Mouse (Mus musculus): ENCODE measurements around the gene 1700019A02Rik. TPM values are rescaled to one million over a fixed set of nuclear protein-coding genes. Genes with fewer than 3 reads are reported as not detected.
A peak's percentile ranks its signal among the peaks of the same experiment; 100 is the strongest.

Gene 1700019A02Rik
- total RNA-seq (2014; rRNA removed) (not detected in 2 replicates), polyA plus RNA-seq (2015; fragmentation: Nextera tagmentation; extraction: Ambion mirVana) (not detected in 2 replicates)

- Histone ChIP-seq H3K9ac (no peak within 1 kb of the TSS), H3K27ac (ENCODE audit: low read depth, low read length) (no peak within 1 kb of the TSS), H3K27me3 (ENCODE audit: insufficient read depth, low read length) (no peaks in the 10 kb centered on the region), H3K4me1 (ENCODE audit: insufficient read depth) (no peaks in the 10 kb centered on the region), H3K4me2 (ENCODE audit: low read depth) (no peak within 1 kb of the TSS), H3K36me3 (ENCODE audit: insufficient read depth) (no peaks in the 10 kb centered on the region), H3K9me3 (ENCODE audit: low read length) (no peaks in the 10 kb centered on the region), H3K4me3 (ENCODE audit: low read depth, low read length) (no peak within 1 kb of the TSS)
- 96% methylated on average over 8 of the region's 8 CpGs for WGBS
- TF ChIP-seq CTCF (IDR thresholded peaks at IDR 0.05; ENCODE audit: low read depth), result no peak
- no peak for ATAC-seq
- DNase-seq, result no peak
These were observed at the start of gene 1700019A02Rik for GRCm38 (mm10) chr1:53187536-53187935. 1700019A02Rik (minus strand) TSS chr1:53187636.

- DNase-seq (no peak), ATAC-seq (no peak)
- H3K4me2 ChIP-seq (ENCODE audit: low read depth), result no peak overlapping the region
- TF ChIP-seq CTCF (IDR thresholded peaks at IDR 0.05; ENCODE audit: low read depth), result no peak
- H3K4me3 ChIP-seq (ENCODE audit: low read depth, low read length), result no peak overlapping the region
- no peak overlapping the region for H3K27ac ChIP-seq (ENCODE audit: low read depth, low read length)
- 29% methylated on average over 1 of the region's 1 CpGs for WGBS
- no peaks in the 10 kb centered on the region for H3K27me3 ChIP-seq (ENCODE audit: insufficient read depth, low read length)
- H3K9me3 ChIP-seq (ENCODE audit: low read length), result no peaks in the 10 kb centered on the region
- no peaks in the 10 kb centered on the region for H3K36me3 ChIP-seq (ENCODE audit: insufficient read depth)
- H3K4me1 ChIP-seq (ENCODE audit: insufficient read depth), result no peaks in the 10 kb centered on the region
- H3K9ac ChIP-seq, result no peak overlapping the region
These were observed 38.6 kb upstream of the 1700019A02Rik start for GRCm38 (mm10) chr1:53226063-53226462.

GRCm38 (mm10) chr1:53225616-53226015 is 38.2 kb upstream of the 1700019A02Rik start:
- no peaks in the 10 kb centered on the region for H3K9me3 ChIP-seq (ENCODE audit: low read length)
- WGBS, result 82% methylated on average over 3 of the region's 3 CpGs
- no peak overlapping the region for H3K9ac ChIP-seq
- no peak overlapping the region for H3K4me3 ChIP-seq (ENCODE audit: low read depth, low read length)
- ATAC-seq (no peak; the same call in 1 of the 2 replicates), DNase-seq (no peak)
- no peaks in the 10 kb centered on the region for H3K27me3 ChIP-seq (ENCODE audit: insufficient read depth, low read length)
- TF ChIP-seq CTCF (IDR thresholded peaks at IDR 0.05; ENCODE audit: low read depth), result no peak
- H3K27ac ChIP-seq (ENCODE audit: low read depth, low read length), result no peak overlapping the region
- no peaks in the 10 kb centered on the region for H3K36me3 ChIP-seq (ENCODE audit: insufficient read depth)
- no peaks in the 10 kb centered on the region for H3K4me1 ChIP-seq (ENCODE audit: insufficient read depth)
- H3K4me2 ChIP-seq (ENCODE audit: low read depth), result no peak overlapping the region

GRCm38 (mm10) chr1:53224775-53225174 is 37.3 kb upstream of the 1700019A02Rik start:
- DNase-seq, result no peak
- H3K36me3 ChIP-seq (ENCODE audit: insufficient read depth), result no peaks in the 10 kb centered on the region
- no peak overlapping the region for H3K4me2 ChIP-seq (ENCODE audit: low read depth)
- no peak overlapping the region for H3K27ac ChIP-seq (ENCODE audit: low read depth, low read length)
- no peaks in the 10 kb centered on the region for H3K9me3 ChIP-seq (ENCODE audit: low read length)
- ATAC-seq, result peak; percentile 61
- H3K27me3 ChIP-seq (ENCODE audit: insufficient read depth, low read length), result no peaks in the 10 kb centered on the region
- 70% methylated on average over 1 of the region's 1 CpGs for WGBS
- H3K9ac ChIP-seq, result no peak overlapping the region
- no peak for TF ChIP-seq CTCF (IDR thresholded peaks at IDR 0.05; ENCODE audit: low read depth)
- no peaks in the 10 kb centered on the region for H3K4me1 ChIP-seq (ENCODE audit: insufficient read depth)
- no peak overlapping the region for H3K4me3 ChIP-seq (ENCODE audit: low read depth, low read length)

- Histone ChIP-seq H3K4me3 (ENCODE audit: low read depth, low read length) (no peak overlapping the region), H3K4me1 (ENCODE audit: insufficient read depth) (no peaks in the 10 kb centered on the region), H3K27ac (ENCODE audit: low read depth, low read length) (no peak overlapping the region), H3K4me2 (ENCODE audit: low read depth) (no peak overlapping the region), H3K27me3 (ENCODE audit: insufficient read depth, low read length) (no peaks in the 10 kb centered on the region), H3K9ac (no peak overlapping the region), H3K36me3 (ENCODE audit: insufficient read depth) (no peaks in the 10 kb centered on the region), H3K9me3 (ENCODE audit: low read length) (no peaks in the 10 kb centered on the region)
- no peak for ATAC-seq
- no peak for DNase-seq
- TF ChIP-seq CTCF (IDR thresholded peaks at IDR 0.05; ENCODE audit: low read depth), result no peak
These were observed 22.7 kb upstream of the 1700019A02Rik start for GRCm38 (mm10) chr1:53210136-53210535.

- Histone ChIP-seq H3K36me3 (ENCODE audit: insufficient read depth) (no peaks in the 10 kb centered on the region), H3K9ac (no peak overlapping the region), H3K9me3 (ENCODE audit: low read length) (no peaks in the 10 kb centered on the region), H3K27ac (ENCODE audit: low read depth, low read length) (no peak overlapping the region), H3K27me3 (ENCODE audit: insufficient read depth, low read length) (no peaks in the 10 kb centered on the region), H3K4me1 (ENCODE audit: insufficient read depth) (no peaks in the 10 kb centered on the region), H3K4me2 (ENCODE audit: low read depth) (no peak overlapping the region), H3K4me3 (ENCODE audit: low read depth, low read length) (no peak overlapping the region)
- no peak for TF ChIP-seq CTCF (IDR thresholded peaks at IDR 0.05; ENCODE audit: low read depth)
- no peak for DNase-seq
- 95% methylated on average over 2 of the region's 2 CpGs for WGBS
- ATAC-seq, result no peak
These were observed 16.5 kb upstream of the 1700019A02Rik start for GRCm38 (mm10) chr1:53203902-53204301.

- Histone ChIP-seq H3K4me3 (ENCODE audit: low read depth, low read length) (no peak overlapping the region), H3K36me3 (ENCODE audit: insufficient read depth) (no peaks in the 10 kb centered on the region), H3K27ac (ENCODE audit: low read depth, low read length) (no peak overlapping the region), H3K9me3 (ENCODE audit: low read length) (no peaks in the 10 kb centered on the region), H3K4me1 (ENCODE audit: insufficient read depth) (no peaks in the 10 kb centered on the region), H3K4me2 (ENCODE audit: low read depth) (no peak overlapping the region), H3K27me3 (ENCODE audit: insufficient read depth, low read length) (no peaks in the 10 kb centered on the region), H3K9ac (no peak overlapping the region)
- no peak for ATAC-seq
- no peak for DNase-seq
- no peak for TF ChIP-seq CTCF (IDR thresholded peaks at IDR 0.05; ENCODE audit: low read depth)
- WGBS, result 74% methylated on average over 2 of the region's 2 CpGs
These were observed 14.3 kb upstream of the 1700019A02Rik start for GRCm38 (mm10) chr1:53201630-53202199.

Measured in forebrain, postnatal 0 days (tissue).